Mouse (Mus musculus): Measurements from ENCODE around the gene Fbxl20. TPM values are rescaled to one million over a fixed set of nuclear protein-coding genes. Genes with fewer than 3 reads are reported as not detected.

Gene Fbxl20
- polyA plus RNA-seq, 2 experiments, result 2.3 to 3.4 TPM

GRCm38 (mm10) chr11:98061904-98062562 lies 88.2 kb downstream of the Fbxl20 start:
- Histone ChIP-seq H3K4me3 (ENCODE audit: insufficient read depth in 1 of 2, low read depth in 2 of 2, low read length in 2 of 2) (no peak overlapping the region), H3K27me3 (ENCODE audit: control insufficient read depth, insufficient read depth, low read length) (no peaks in the 10 kb centered on the region), H3K9me3 (ENCODE audit: control insufficient read depth, low read length) (no peaks in the 10 kb centered on the region), H3K4me2 (ENCODE audit: low read depth) (no peak overlapping the region), H3K36me3 (replicated peaks; ENCODE audit: control insufficient read depth, insufficient read depth, low read depth) (no peaks in the 10 kb centered on the region), H3K27ac (no peak overlapping the region), H3K9ac (replicated peaks) (no peak overlapping the region), H3K4me1 (replicated peaks; ENCODE audit: control insufficient read depth in 2 of 2, insufficient read depth in 2 of 2, low read length in 1 of 2) (no peaks in the 10 kb centered on the region)
- DNase-seq (ENCODE audit: low read depth in 3 of 3, low spot score in 3 of 3) (no peak), ATAC-seq (ENCODE audit: insufficient read depth) (no peak)
- WGBS (ENCODE audit: insufficient replicate concordance), result 52% methylated on average over 6 of the region's 6 CpGs
- TF ChIP-seq CTCF (IDR thresholded peaks at IDR 0.05; ENCODE audit: low read depth) (no peak), EP300 (IDR thresholded peaks at IDR 0.05; ENCODE audit: low read depth) (no peak)

- Histone ChIP-seq H3K27me3 (ENCODE audit: control insufficient read depth, insufficient read depth, low read length) (no peaks in the 10 kb centered on the region; the same call in 1 of the 2 replicates), H3K36me3 (replicated peaks; ENCODE audit: control insufficient read depth, insufficient read depth, low read depth) (no peaks in the 10 kb centered on the region), H3K27ac (no peak overlapping the region), H3K4me3 (ENCODE audit: insufficient read depth in 1 of 2, low read depth in 2 of 2, low read length in 2 of 2) (no peak overlapping the region), H3K4me1 (replicated peaks; ENCODE audit: control insufficient read depth in 2 of 2, insufficient read depth in 2 of 2, low read length in 1 of 2) (no peaks in the 10 kb centered on the region), H3K9me3 (ENCODE audit: control insufficient read depth, low read length) (no peaks in the 10 kb centered on the region), H3K9ac (replicated peaks) (no peak overlapping the region), H3K4me2 (ENCODE audit: low read depth) (no peak overlapping the region)
- ATAC-seq (ENCODE audit: insufficient read depth) (no peak), DNase-seq (ENCODE audit: low read depth in 3 of 3, low spot score in 3 of 3) (no peak)
- no peak for TF ChIP-seq EP300 (IDR thresholded peaks at IDR 0.05; ENCODE audit: low read depth)
- no peak for TF ChIP-seq CTCF (IDR thresholded peaks at IDR 0.05; ENCODE audit: low read depth)
- WGBS (ENCODE audit: insufficient replicate concordance), result 47% methylated on average over 3 of the region's 3 CpGs
Observed at GRCm38 (mm10) chr11:98061441-98061840, 88.8 kb downstream of the Fbxl20 start.

GRCm38 (mm10) chr11:98060104-98060692 lies 90.0 kb downstream of the Fbxl20 start:
- Histone ChIP-seq H3K4me3 (ENCODE audit: insufficient read depth in 1 of 2, low read depth in 2 of 2, low read length in 2 of 2) (no peak overlapping the region), H3K27me3 (ENCODE audit: control insufficient read depth, insufficient read depth, low read length) (no peaks in the 10 kb centered on the region; the same call in 1 of the 2 replicates), H3K9ac (replicated peaks) (no peak overlapping the region), H3K4me1 (replicated peaks; ENCODE audit: control insufficient read depth in 2 of 2, insufficient read depth in 2 of 2, low read length in 1 of 2) (no peaks in the 10 kb centered on the region), H3K9me3 (ENCODE audit: control insufficient read depth, low read length) (no peaks in the 10 kb centered on the region), H3K27ac (no peak overlapping the region), H3K36me3 (replicated peaks; ENCODE audit: control insufficient read depth, insufficient read depth, low read depth) (no peaks in the 10 kb centered on the region), H3K4me2 (ENCODE audit: low read depth) (no peak overlapping the region)
- no peak for ATAC-seq (ENCODE audit: insufficient read depth)
- DNase-seq (ENCODE audit: low read depth in 3 of 3, low spot score in 3 of 3), result no peak
- 45% methylated on average over 5 of the region's 5 CpGs for WGBS (ENCODE audit: insufficient replicate concordance)
- TF ChIP-seq CTCF (IDR thresholded peaks at IDR 0.05; ENCODE audit: low read depth), result no peak
- TF ChIP-seq EP300 (IDR thresholded peaks at IDR 0.05; ENCODE audit: low read depth), result no peak

GRCm38 (mm10) chr11:98059662-98060061 lies 90.5 kb downstream of the Fbxl20 start:
- no peaks in the 10 kb centered on the region for H3K36me3 ChIP-seq (replicated peaks; ENCODE audit: control insufficient read depth, insufficient read depth, low read depth)
- DNase-seq (ENCODE audit: low read depth in 3 of 3, low spot score in 3 of 3) (no peak), ATAC-seq (ENCODE audit: insufficient read depth) (no peak)
- H3K4me1 ChIP-seq (replicated peaks; ENCODE audit: control insufficient read depth in 2 of 2, insufficient read depth in 2 of 2, low read length in 1 of 2), result no peaks in the 10 kb centered on the region
- TF ChIP-seq EP300 (IDR thresholded peaks at IDR 0.05; ENCODE audit: low read depth), result no peak
- TF ChIP-seq CTCF (IDR thresholded peaks at IDR 0.05; ENCODE audit: low read depth), result no peak
- WGBS (ENCODE audit: insufficient replicate concordance), result 64% methylated on average over 7 of the region's 7 CpGs
- no peaks in the 10 kb centered on the region for H3K9me3 ChIP-seq (ENCODE audit: control insufficient read depth, low read length)
- H3K4me3 ChIP-seq (ENCODE audit: insufficient read depth in 1 of 2, low read depth in 2 of 2, low read length in 2 of 2), result no peak overlapping the region
- H3K27me3 ChIP-seq (ENCODE audit: control insufficient read depth, insufficient read depth, low read length), result no peaks in the 10 kb centered on the region; the same call in 1 of the 2 replicates
- no peak overlapping the region for H3K9ac ChIP-seq (replicated peaks)
- H3K27ac ChIP-seq, result no peak overlapping the region
- H3K4me2 ChIP-seq (ENCODE audit: low read depth), result no peak overlapping the region

GRCm38 (mm10) chr11:98057998-98058397 lies 92.2 kb downstream of the Fbxl20 start:
- 66% methylated on average over 5 of the region's 5 CpGs for WGBS (ENCODE audit: insufficient replicate concordance)
- no peak for TF ChIP-seq CTCF (IDR thresholded peaks at IDR 0.05; ENCODE audit: low read depth)
- no peak for TF ChIP-seq EP300 (IDR thresholded peaks at IDR 0.05; ENCODE audit: low read depth)
- Histone ChIP-seq H3K9me3 (ENCODE audit: control insufficient read depth, low read length) (no peaks in the 10 kb centered on the region), H3K4me3 (ENCODE audit: insufficient read depth in 1 of 2, low read depth in 2 of 2, low read length in 2 of 2) (no peak overlapping the region), H3K27me3 (ENCODE audit: control insufficient read depth, insufficient read depth, low read length) (peaks cover 14% of the 10 kb centered on the region), H3K27ac (no peak overlapping the region), H3K36me3 (replicated peaks; ENCODE audit: control insufficient read depth, insufficient read depth, low read depth) (no peaks in the 10 kb centered on the region), H3K4me1 (replicated peaks; ENCODE audit: control insufficient read depth in 2 of 2, insufficient read depth in 2 of 2, low read length in 1 of 2) (no peaks in the 10 kb centered on the region), H3K4me2 (ENCODE audit: low read depth) (no peak overlapping the region), H3K9ac (replicated peaks) (no peak overlapping the region)
- ATAC-seq (ENCODE audit: insufficient read depth) (no peak), DNase-seq (ENCODE audit: low read depth in 3 of 3, low spot score in 3 of 3) (no peak)
